Mouse (Mus musculus): ENCODE measurements at regions not wholly inside any gene's neighbourhood (a gene's known extent, or its start where the extent isn't known, plus 50 kb on each side); places are given as distances from the start of the nearest gene placed in this dataset.

- in situ Hi-C loops (cut with MboI; ENCODE audit: low pct_unique_long_range_greater_than_20kb), result no loop called here
These were observed 95.4 kb upstream of the Frmd6 start for GRCm38 (mm10) chr12:70729961-70730360.

DNA sequence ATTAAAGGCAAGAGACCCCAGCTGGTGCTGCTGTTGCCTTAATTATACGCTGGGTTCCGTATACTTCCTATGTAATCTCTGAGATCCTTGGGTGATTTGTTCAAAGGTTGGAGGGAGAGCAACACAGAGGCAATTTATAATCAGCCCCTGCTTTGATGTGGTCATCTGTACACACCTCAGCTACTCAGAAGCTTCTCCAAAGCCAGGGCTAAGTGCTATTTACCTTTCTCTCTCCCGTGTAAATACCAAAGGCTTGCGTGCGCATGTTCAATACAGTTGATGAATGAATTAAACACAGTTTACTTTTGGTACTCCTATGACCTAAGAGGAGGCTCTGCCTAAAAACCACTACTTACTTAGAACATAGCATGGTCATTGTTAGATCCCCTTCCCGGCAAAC lies 93.8 kb upstream of the Frmd6 start:
- in situ Hi-C loops (cut with MboI; ENCODE audit: low pct_unique_long_range_greater_than_20kb), result no loop called here
- ATAC-seq (no peak), DNase-seq (ENCODE audit: low read depth, low spot score) (no peak)
- TF ChIP-seq CTCF (IDR thresholded peaks at IDR 0.05), result no peak
- POLR2A ChIA-PET, result no interaction called here
- no peaks in the 10 kb centered on the region for H3K27me3 ChIP-seq
- CTCF ChIA-PET, result interaction anchor here (1.0 kb wide), 1 partner anchor 34 kb away, joined by 3 read pairs; no protein-coding TSS in a partner anchor

More at GRCm38 (mm10) chr12:70729961-70730360, 95.4 kb upstream of the Frmd6 start:
- ChIA-PET CTCF (no interaction called here), POLR2A (interaction anchor here (0.9 kb wide), 1 partner anchor 125 kb away, joined by 3 read pairs; no protein-coding TSS in a partner anchor)
- no peaks in the 10 kb centered on the region for H3K27me3 ChIP-seq
- ATAC-seq, result no peak
- DNase-seq (ENCODE audit: low read depth, low spot score), result no peak
- TF ChIP-seq CTCF (IDR thresholded peaks at IDR 0.05), result no peak

DNA sequence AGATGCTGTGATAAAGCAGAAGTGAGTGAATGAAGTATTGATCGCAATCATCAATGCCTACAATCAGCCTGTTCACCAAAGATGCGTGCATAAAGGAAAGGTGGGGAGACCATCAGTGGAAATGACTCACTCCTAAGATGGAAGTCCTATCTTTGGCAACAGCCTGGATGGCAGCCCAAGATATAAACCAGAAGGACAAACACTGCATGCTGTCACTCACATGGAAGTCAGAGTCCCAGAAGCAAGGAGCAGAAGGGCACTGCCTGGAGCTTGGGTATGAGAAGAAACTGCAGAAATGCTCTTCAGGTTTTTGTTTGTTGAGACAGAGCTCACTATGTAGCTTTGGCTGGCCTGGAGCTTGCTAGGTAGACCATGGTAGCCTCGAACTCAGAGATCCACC lies 92.7 kb upstream of the Frmd6 start:
- in situ Hi-C loops (cut with MboI; ENCODE audit: low pct_unique_long_range_greater_than_20kb), result no loop called here
- no peaks in the 10 kb centered on the region for H3K27me3 ChIP-seq
- DNase-seq (ENCODE audit: low read depth, low spot score) (no peak), ATAC-seq (no peak)
- ChIA-PET CTCF (no interaction called here), POLR2A (no interaction called here)
- no peak for TF ChIP-seq CTCF (IDR thresholded peaks at IDR 0.05)

DNA sequence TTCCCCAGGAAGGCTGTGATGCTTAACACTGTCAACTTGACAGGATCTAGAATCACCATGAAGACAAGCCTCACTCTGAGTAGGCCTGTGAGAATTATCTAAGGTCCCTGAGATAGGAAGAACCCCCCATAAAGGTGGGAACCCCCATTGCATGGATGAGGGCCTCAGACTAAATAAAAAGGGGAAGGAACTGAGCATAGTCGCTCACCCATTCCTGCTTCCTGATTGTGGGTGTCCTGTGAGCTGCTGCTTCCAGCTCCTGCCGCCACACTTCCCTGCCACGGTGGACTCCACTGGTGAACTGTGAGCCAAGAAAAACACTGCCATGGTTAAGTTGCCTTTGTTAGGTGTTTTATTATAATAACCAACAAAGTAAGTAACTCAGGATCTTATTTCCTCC lies 86.8 kb upstream of the Frmd6 start:
- ATAC-seq (no peak), DNase-seq (ENCODE audit: low read depth, low spot score) (no peak)
- no peak for TF ChIP-seq CTCF (IDR thresholded peaks at IDR 0.05)
- POLR2A ChIA-PET, result interaction anchor here (1.1 kb wide), 1 partner anchor 13 kb away, joined by 3 read pairs; no protein-coding TSS in a partner anchor
- no peaks in the 10 kb centered on the region for H3K27me3 ChIP-seq
- in situ Hi-C loops (cut with MboI; ENCODE audit: low pct_unique_long_range_greater_than_20kb), result no loop called here
- CTCF ChIA-PET, result interaction anchor here (1.0 kb wide), 1 partner anchor 13 kb away, joined by 3 read pairs; no protein-coding TSS in a partner anchor

GRCm38 (mm10) chr12:70739316-70739715 lies 86.0 kb upstream of the Frmd6 start:
- DNase-seq (ENCODE audit: low read depth, low spot score), result no peak
- H3K27me3 ChIP-seq, result no peaks in the 10 kb centered on the region
- no peak for TF ChIP-seq CTCF (IDR thresholded peaks at IDR 0.05)
- POLR2A ChIA-PET, result no interaction called here
- in situ Hi-C loops (cut with MboI; ENCODE audit: low pct_unique_long_range_greater_than_20kb), result no loop called here
- ATAC-seq, result no peak
- CTCF ChIA-PET, result interaction anchor here (1.5 kb wide), 1 partner anchor 16 kb away, joined by 4 read pairs; no protein-coding TSS in a partner anchor

DNA sequence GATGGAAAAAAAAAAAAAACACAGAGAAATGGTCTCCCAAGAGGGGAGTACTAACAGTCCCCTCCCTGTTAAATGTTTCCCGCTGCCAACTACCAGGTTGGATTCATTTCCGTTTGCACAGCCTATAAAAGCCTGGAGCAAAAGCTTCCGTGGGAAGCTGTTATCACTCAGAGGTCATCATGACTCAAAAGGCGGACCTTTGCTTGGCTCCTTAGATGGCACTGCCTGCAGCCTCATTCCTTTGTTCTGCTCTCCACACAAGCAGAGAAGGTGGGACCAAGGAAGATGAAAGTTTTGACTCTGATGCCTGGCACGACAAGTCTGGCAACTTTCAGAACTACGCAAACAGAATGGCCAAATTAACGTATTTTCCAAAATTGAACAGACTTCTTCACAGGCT lies 85.5 kb upstream of the Frmd6 start:
- DNase-seq (ENCODE audit: low read depth, low spot score) (no peak), ATAC-seq (no peak)
- POLR2A ChIA-PET, result no interaction called here
- TF ChIP-seq CTCF (IDR thresholded peaks at IDR 0.05), result no peak
- in situ Hi-C loops (cut with MboI; ENCODE audit: low pct_unique_long_range_greater_than_20kb), result no loop called here
- CTCF ChIA-PET, result interaction anchor here (1.5 kb wide), 1 partner anchor 16 kb away, joined by 4 read pairs; no protein-coding TSS in a partner anchor
- H3K27me3 ChIP-seq, result no peaks in the 10 kb centered on the region

- ATAC-seq (no peak), DNase-seq (ENCODE audit: low read depth, low spot score) (no peak)
- H3K27me3 ChIP-seq, result no peaks in the 10 kb centered on the region
- CTCF ChIA-PET, result no interaction called here
- POLR2A ChIA-PET, result no interaction called here
- TF ChIP-seq CTCF (IDR thresholded peaks at IDR 0.05), result no peak
- in situ Hi-C loops (cut with MboI; ENCODE audit: low pct_unique_long_range_greater_than_20kb), result no loop called here
These were observed 82.5 kb upstream of the Frmd6 start for GRCm38 (mm10) chr12:70742836-70743235.

- no peak for ATAC-seq
- no peak for TF ChIP-seq CTCF (IDR thresholded peaks at IDR 0.05)
- in situ Hi-C loops (cut with MboI; ENCODE audit: low pct_unique_long_range_greater_than_20kb), result no loop called here
- ChIA-PET POLR2A (no interaction called here), CTCF (no interaction called here)
- no peak for DNase-seq (ENCODE audit: low read depth, low spot score)
- no peaks in the 10 kb centered on the region for H3K27me3 ChIP-seq
These were observed 79.6 kb upstream of the Frmd6 start for GRCm38 (mm10) chr12:70745681-70746080.

DNA sequence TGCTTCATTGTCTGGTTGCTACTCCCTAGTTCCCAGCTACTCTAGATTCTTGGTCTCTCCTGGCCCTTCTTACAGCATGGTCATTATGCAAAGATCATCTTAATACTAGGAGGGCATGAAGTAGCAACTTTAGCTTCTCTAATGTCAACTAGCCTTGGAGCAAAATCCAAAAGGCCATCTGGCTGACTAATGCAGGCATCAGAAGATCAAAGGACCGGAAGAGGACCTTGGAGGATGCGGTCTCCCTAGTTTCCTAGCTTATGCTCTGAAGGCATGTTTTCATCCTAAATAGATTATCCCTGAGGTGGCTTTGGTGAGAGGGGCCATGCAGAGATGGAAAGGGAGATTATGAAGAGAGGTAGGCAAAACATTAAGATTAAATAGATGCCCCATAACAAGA lies 75.7 kb upstream of the Frmd6 start:
- no peak for TF ChIP-seq CTCF (IDR thresholded peaks at IDR 0.05)
- POLR2A ChIA-PET, result no interaction called here
- CTCF ChIA-PET, result no interaction called here
- in situ Hi-C loops (cut with MboI; ENCODE audit: low pct_unique_long_range_greater_than_20kb), result no loop called here
- DNase-seq (ENCODE audit: low read depth, low spot score) (no peak), ATAC-seq (no peak)
- H3K27me3 ChIP-seq, result no peaks in the 10 kb centered on the region

DNA sequence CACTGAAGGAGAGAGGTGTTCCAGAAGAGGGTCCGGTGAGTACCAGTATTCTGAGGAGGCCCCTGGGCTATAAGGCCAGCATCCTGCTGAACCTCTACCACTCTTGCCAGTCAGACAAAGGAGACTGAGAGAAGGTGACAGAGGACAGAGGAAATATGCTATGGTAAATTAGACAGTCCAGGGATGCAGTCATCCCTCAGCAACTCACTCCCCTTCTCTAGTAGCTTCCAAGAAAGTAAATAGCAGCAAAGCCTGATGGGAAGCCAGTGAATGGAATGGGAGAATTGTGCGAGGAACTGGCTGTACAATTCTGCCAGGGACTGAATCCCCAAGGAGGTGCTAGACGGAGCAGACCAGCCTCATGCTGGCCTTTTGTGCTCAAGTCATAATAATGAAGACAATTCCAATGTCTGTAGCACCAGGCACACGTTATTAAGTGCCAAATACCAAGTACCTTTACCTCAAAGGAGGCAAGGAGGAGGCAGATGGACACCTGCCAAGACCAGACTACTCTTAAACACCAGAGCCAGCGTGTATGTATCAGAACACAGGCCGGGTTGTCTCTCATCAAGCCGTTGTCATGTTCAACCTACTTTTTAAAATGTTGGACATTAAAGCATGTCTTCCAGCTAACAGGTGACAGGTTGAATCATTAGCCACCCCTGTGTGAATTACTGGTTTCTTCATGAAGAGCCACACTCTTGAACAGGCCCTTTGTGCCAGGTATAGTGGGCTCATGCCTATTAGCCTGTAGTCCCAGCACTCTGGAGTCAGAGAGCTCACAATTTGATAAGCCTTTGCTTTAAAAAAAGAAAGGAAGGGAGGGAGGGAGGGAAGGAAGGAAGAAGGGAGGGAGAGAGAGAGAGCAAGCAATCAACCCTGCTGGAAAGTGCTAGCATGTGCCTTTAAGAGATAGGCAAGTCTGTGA lies 74.4 kb upstream of the Frmd6 start:
- ChIA-PET CTCF (no interaction called here), POLR2A (interaction anchor here (0.8 kb wide), 1 partner anchor 12 kb away, joined by 3 read pairs; no protein-coding TSS in a partner anchor)
- no peak for DNase-seq (ENCODE audit: low read depth, low spot score)
- in situ Hi-C loops (cut with MboI; ENCODE audit: low pct_unique_long_range_greater_than_20kb), result no loop called here
- no peak for ATAC-seq
- TF ChIP-seq CTCF (IDR thresholded peaks at IDR 0.05), result no peak
- no peaks in the 10 kb centered on the region for H3K27me3 ChIP-seq

- POLR2A ChIA-PET, result no interaction called here
- DNase-seq (ENCODE audit: low read depth, low spot score), result no peak
- in situ Hi-C loops (cut with MboI; ENCODE audit: low pct_unique_long_range_greater_than_20kb), result no loop called here
- no peak for TF ChIP-seq CTCF (IDR thresholded peaks at IDR 0.05)
- CTCF ChIA-PET, result no interaction called here
- ATAC-seq, result no peak
- H3K27me3 ChIP-seq, result no peaks in the 10 kb centered on the region
These were observed 72.9 kb upstream of the Frmd6 start for GRCm38 (mm10) chr12:70752266-70752910.
